Mouse (Mus musculus): ENCODE measurements around the gene Odf3b.

The Odf3b gene

DNA sequence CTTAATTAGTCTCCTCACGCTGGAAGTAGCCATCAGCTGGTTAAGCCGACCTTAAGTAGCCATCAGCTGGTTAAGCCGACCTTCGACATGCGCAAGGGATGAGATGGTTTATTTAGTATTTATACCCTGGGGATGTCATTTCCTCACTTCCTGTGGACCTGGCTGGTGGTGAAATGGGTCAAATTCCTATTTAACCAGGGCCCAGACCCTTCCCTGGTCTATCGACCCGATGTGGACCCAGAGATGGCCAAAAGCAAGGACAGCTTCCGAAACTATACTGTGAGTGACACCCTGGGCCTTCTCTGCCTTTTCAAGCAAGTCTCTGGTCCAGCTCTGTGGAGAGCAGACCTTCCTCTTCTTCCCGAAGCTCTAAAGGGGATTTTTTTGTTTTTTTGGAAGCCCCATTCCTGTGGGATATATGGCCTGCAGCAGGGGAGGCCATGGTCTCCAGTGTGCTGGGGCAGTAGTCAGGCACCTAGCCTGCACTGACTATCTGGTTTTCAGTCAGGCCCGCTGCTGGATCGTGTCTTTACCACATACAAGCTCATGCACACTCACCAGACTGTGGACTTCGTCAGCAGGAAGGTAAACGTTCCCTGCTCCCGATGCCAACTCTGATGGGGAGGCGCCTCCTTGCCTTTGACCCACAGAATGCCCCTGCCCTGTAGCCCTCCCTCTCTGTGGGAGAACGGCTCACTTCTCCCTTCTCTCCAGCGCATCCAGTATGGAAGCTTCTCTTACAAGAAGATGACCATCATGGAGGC is 44.1 kb downstream of the Odf3b start:
- DNase-seq (ENCODE audit: low spot score in 2 of 2): no peak

DNA sequence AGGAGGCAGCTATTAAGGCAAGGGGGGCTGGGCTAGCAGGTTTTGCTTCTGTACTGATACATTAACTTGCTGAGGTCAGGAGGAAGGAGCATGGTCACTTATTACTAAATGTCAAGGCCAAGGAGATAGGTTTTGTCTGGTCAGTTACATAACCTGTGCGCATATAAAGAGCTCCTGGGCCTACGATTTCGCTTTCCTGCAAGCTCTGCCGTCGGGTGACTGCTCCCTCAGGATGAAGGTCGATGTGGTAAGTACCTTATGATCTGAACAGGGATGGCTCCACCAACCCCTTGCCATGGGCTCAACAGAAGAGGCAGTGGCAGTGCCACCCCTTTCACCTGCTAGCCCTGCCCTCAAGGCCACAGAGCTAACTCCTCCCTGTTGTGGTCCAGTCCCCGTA is 44.8 kb downstream of the Odf3b start, which contains the start of gene Miox:
Gene Miox, plus strand, starts transcription at position 128 of the 400 bp plus-strand sequence.
- no peak for DNase-seq (ENCODE audit: low spot score in 2 of 2)

Measured in frontal cortex, postnatal 14 days (tissue).